Mouse (Mus musculus): ENCODE results near the gene Mpnd.

GRCm38 (mm10) chr17:56009088-56009961 lies 3.8 kb downstream of the Mpnd start:
- no peak for TF ChIP-seq EP300 (IDR thresholded peaks at IDR 0.05; ENCODE audit: low read depth)
- TF ChIP-seq CTCF (IDR thresholded peaks at IDR 0.05; ENCODE audit: low read depth), result peak; percentile 61
